Mouse (Mus musculus) ES-E14 (cell line): ENCODE data around the gene Gm21970.

ENCODE experiments used
- CHD2 ChIP-seq: IDR thresholded peaks from 2 replicates; pipeline ENCODE4 v1.6.1; 2014; ENCODE audit warnings: mild to moderate bottlenecking, low read depth, low read length, inconsistent platforms
- HCFC1 ChIP-seq: IDR thresholded peaks from 2 replicates; pipeline ENCODE4 v1.6.1; 2012; ENCODE audit warnings: low read length, inconsistent platforms, borderline replicate concordance; ENCODE audit not compliant: insufficient read depth
- MAFK ChIP-seq: IDR thresholded peaks from 2 replicates; pipeline ENCODE4 v1.6.1; 2014; ENCODE audit warnings: mild to moderate bottlenecking, low read depth, low read length, inconsistent platforms; ENCODE audit not compliant: insufficient read depth
- ZC3H11A ChIP-seq: IDR thresholded peaks from 2 replicates; pipeline ENCODE4 v1.6.1; 2012; ENCODE audit warnings: low read depth, mild to moderate bottlenecking, inconsistent platforms, low read length, borderline replicate concordance
- ZNF384 ChIP-seq: IDR thresholded peaks from 2 replicates; pipeline ENCODE4 v1.6.1; 2012; ENCODE audit warnings: low read depth, low read length, inconsistent platforms

DNA sequence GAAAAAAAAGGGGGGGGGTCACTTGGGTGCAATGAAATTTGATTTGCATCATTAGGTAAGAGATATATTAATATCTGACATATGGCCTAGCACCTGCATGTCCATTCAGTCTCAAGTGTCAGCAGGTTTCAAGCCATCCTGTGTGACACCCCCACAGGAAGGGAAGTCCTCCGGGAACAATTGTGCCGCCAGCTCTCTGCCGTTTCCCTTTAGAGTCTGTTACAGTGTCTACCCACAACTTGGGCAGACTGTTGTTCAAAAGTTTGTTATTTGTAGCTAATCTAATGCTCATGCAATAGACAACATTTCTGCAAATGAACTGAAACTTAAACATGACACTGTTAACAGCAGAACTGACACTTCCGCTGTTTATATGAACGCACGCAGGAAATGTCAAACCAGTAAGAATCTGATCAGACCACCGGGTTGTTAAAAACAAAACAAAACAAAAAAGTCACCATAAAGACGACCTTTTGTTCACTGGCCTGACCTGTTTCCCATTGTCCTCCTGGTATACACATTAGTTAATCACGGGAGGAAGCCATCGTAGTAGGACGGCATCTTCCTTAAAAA, 69.6 kb downstream of the Gm21970 start:
- TF ChIP-seq MAFK, result no peak
- no peak for TF ChIP-seq HCFC1
- TF ChIP-seq CHD2, result no peak
- TF ChIP-seq ZC3H11A, result no peak
- TF ChIP-seq ZNF384, result no peak
